Mouse (Mus musculus): ENCODE measurements at regions not wholly inside any gene's neighbourhood (a gene's known extent, or its start where the extent isn't known, plus 50 kb on each side); places are given as distances from the start of the nearest gene placed in this dataset.

DNA sequence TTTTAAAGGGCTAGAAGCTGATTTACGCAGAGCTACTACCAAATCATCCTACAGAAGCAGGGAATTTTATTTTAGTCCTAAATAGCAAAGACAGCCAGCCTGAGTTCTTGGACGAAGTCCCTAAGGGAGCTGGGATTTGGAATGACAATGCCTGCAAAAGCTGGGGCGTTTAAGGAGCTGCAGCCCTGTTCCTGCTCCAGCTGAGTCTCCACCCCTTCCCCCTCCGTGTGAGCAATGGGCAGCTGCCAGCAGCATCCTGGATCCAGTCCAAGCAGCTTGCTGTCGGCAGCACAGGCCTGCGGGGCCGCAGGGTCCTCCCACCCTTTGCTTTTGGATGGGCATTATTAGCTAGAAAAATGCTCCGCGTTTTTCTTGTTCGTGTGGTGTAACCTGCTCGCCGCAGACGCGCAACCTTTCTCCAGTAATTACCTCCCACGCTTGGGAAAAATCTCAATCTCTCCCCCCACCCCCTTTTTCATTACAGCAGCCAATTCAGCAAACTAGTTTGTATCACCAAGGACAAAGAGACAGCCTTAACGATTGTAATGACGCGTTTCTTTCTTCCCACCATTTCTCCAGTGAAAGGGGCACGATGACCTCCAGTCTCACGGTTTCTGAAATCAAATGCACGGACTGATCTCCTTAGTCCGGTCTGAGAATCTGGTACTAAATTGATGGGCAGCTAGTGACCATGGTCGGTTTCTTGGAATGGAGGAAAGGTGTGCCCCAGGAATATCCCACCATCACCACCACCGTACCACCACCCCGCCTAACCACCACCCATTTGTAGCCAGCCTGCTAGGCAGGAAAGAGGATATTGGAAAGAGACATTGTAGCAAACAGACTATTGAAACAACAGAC lies 78.5 kb upstream of the Med14 start:
- ATAC-seq (replicated peaks; ENCODE audit: low read depth, poor library complexity, severe bottlenecking) = peak; percentile 83

DNA sequence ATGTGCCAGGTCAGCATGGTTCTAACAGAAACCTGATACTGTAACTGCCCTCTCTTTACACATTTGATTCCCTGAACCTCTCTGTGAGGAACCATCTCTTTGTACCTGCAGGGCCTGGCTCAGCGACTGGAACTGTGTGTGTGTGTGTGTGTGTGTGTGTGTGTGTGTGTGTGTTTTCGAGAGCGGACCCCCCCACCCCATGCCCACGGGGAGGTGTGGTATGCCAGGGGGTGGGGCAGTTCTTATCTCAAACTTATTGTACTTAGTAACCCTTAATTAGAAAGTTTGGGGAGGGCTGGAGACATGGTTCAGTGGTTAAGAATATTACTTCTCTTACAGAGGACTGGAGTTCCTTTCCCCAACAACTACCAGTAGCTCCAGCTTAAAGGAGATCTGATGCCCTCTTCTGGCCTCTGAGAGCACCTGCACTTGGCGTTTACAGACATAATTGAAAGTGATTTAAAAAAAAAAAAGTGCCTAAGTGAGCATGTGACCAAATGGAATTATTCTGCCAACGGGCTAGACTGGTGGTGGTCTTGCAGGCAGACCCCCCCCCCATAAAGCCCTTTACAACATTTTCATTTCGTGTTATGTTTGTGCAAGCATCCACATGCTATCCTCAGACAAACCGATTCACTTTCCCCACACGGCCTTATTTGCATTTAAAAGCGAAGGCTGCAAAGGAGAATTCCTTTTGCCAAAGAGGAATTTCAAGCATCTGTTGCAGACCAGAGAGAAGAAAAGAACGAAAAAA lies 77.7 kb upstream of the Med14 start:
- peak; percentile 94 for ATAC-seq (replicated peaks; ENCODE audit: low read depth, poor library complexity, severe bottlenecking)

DNA sequence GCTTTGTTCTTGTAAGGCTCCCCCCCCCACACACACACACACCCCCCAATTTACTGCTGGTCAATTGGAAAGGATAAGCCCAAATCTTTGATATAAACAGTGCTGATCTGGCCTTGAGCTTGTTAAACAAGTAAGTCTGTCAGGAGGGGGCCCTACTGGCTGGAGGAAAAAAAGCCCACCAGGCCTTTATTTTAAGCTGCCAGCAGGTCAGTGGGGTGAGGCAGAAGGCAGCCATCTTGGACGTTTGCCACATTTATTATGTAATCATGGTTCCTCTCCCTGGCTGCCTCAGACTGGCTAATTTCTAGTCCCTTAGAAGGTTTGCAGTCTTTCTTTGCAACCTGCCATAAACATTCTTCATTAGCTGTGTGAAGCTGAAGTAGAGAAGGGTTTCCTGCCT lies 75.9 kb upstream of the Med14 start:
- no peak for ATAC-seq (replicated peaks; ENCODE audit: low read depth, poor library complexity, severe bottlenecking)

DNA sequence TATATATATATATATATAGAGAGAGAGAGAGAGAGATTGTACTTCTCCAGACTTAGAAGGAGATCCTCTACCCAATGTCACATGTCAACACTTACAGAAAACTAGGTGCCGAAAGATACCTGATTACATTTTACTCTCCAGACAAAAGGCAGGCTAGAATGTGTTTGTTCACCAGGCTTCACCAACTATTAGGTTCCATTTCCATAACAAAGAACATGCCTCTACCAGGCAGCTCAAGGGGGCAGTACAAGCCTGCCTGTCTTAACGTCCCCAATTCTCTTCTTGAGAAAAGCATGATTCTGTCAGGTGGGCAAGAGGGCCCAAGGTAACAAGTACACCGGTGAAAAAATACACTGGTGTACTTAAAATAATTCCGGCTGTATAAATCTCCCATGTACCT lies 72.8 kb upstream of the Med14 start:
- no peak for ATAC-seq (replicated peaks; ENCODE audit: low read depth, poor library complexity, severe bottlenecking)

DNA sequence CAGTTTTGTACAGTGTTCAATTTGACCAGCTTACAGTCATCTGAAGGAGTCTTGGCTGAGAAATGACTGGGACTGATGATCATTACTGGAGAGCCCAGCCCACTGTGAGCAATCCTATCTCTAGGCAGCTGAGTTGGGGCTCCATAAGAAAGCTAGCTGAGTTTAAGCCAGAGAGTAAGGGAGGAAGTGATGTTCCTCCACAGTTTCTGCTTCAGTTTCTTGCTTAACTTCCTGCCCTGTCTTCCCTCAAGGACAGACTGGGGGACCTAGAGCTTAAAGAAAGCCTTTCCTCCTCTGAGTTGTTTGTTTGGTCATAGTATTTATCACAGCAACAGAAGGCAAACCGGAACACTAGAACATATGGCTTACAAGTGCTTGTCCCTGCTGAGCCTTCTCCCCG lies 70.8 kb upstream of the Med14 start:
- ATAC-seq (replicated peaks; ENCODE audit: low read depth, poor library complexity, severe bottlenecking) = peak; percentile 62

DNA sequence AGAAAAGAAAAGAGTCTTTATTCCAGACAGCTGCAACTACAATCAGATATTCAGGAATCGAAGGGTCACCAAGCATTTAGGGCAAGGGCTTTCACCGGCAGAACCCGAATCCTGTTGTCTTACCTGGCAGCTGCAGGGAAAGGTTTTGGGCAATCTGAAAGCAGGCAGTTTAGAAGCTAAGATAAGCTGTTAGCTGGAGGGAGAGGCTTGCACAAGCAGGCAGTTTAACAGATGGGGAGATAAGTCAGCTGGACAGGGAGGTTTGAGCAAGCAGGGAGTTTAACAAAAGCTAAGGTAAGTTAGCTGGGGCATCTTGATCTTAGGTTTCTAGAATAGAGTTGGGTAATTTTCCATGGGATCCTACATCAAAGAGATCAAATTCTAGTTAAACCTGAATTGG lies 67.3 kb upstream of the Med14 start:
- no peak for ATAC-seq (replicated peaks; ENCODE audit: low read depth, poor library complexity, severe bottlenecking)

DNA sequence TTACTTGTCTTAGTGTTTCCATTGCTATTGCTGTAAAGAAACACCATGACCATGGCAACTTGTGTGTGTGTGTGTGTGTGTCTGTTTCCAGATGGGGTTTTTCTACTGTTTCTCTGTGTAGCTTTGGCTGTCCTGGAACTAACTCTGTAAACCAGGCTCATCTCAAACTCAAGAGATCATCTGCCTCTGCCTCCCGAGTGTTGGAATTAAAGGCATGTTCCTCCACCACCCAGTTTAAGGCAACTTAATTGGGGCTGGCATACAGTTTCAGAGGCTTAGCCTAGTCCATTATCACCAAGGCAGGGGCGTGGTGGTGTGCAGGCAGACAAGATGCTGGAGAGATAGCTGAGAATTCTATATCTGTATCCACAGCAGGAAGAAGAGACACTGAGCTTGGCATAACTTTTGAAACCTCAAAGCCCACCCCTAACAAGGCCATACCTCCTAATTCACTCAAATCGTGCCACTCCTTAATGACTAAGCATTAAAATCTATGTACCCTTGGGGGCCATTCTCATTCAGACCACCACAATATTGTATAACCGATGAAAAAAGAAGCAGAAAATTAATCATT lies 65.5 kb upstream of the Med14 start:
- peak; percentile 52 for ATAC-seq (replicated peaks; ENCODE audit: low read depth, poor library complexity, severe bottlenecking)

DNA sequence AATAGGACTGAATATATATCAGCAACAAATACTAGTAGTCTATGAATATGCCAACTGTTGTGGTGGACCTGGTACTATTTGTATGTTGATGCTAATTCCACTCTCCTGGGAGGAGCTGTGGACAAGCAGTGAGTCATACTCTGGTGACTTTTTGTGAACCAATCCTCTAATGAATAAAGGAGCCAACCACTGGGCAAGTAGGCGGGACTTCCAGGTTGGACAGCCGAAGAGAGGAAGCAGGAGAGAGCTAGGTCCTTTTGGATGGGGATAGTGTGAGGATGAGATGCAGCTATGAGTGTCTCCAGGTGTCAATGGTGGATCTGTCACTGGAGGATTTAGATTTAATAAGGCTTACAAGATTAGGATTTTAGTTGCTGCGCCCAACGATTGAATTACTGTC lies 64.8 kb upstream of the Med14 start:
- ATAC-seq (replicated peaks; ENCODE audit: low read depth, poor library complexity, severe bottlenecking) = no peak

DNA sequence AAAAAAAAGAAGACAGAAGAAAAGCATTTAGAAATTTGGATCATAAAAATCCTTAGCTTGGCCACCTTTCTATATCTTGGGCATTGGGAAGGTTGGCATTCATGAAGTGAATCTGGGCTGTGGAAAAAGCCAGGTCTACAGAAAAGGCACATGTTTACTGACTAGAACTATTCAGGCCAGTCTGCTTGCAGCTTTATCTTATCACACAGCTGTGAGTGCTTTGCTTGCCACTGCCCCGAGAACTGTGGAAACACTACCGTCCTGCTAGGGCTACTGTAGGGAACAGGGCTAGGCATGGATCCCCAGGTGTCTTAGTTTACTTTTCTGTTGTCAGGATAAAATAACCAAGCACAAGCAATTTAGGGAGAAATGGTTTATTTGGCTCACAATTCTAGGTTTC lies 63.4 kb upstream of the Med14 start:
- peak; percentile 30; the same call in 1 of the 2 replicates for ATAC-seq (replicated peaks; ENCODE audit: low read depth, poor library complexity, severe bottlenecking)

DNA sequence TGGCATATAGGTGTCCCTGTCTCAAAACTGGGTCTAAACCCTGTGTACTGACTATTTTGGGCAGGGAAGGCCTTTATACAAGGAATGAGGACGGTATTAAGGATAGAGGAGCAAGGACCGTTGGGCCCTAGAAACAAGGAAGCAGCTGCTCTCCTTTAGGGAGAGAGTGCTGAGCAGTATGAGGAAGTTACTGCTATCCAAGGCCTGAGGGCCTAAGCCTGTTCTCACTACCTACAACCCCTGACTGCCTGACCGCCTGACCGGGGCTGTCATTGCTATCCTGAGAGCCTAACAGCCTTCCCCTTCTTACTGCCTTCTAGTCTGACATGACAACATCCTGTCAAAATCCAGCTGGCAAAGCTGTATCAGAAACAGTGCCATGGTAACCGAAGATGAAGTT lies 62.6 kb upstream of the Med14 start:
- peak; percentile 66 for ATAC-seq (replicated peaks; ENCODE audit: low read depth, poor library complexity, severe bottlenecking)

DNA sequence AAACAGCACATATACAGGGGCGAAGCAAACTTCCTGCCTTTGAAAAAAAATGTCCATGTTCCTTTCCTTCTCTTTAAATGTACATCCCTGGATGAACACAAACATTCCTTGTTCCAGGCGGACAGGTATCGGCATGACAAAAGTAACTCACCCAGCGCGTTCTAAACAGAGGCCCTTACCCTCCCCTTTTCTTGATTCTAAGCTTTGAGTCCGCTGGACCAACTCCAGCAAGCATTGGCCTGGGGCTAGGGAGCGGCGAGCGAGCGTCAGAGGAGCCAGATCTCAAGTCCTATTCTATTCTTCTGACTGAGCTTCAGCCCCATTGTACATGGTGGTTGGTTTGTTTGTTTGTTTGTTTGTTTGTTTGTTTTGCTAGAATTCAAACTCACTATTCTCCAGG lies 60.9 kb upstream of the Med14 start:
- no peak for ATAC-seq (replicated peaks; ENCODE audit: low read depth, poor library complexity, severe bottlenecking)

DNA sequence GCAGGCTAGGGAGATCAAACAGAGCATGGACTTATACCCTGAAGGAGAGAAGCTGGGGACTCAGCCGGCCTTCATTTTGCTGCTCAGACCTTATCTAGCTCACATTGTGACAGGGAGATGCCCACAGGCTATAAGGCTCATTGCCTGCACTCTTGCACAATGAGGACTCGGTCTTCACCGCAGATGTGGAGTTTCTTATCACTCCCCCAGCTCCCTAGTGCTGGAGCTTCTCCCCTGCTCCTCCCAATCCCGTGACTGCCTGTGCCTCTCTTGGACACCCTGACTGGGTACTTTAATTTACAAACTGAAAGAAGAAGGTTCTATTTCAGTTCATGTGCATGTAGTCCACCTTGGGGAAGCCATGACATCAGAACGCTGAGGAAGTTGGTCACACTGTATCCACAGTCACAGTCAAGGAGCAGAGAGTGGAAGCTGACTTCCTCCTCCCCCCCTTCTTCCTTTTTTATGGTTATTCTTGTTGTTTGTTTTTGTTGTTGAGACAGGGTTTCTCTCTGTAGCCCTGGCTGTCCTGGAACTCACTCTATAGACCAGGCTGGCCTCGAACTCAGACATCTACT lies 51.3 kb upstream of the Med14 start:
- ATAC-seq (replicated peaks; ENCODE audit: low read depth, poor library complexity, severe bottlenecking) = peak; percentile 79

Measured in common myeloid progenitor, adult 5-6 weeks (primary cell).